Mouse (Mus musculus): ENCODE results near the gene Peli1.

DNA sequence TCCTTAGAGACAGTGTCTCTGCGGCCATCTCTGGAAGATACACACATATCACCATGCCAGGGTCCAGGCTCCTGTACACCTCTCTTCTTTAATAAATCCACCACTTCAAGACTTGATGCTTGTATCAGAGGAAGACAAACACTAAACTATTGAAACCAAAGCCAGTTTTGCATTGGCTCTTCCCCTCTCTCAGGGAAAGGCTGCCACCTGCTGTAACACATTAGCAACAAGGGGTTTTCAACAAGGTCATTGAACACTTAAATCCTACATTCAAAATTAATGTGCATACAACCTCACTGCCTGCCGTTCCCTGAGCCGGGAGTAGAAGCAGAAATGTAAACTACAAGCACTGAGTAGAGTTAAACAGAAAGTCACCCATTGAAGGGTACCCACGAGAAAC lies 87.3 kb downstream of the Peli1 start:
- TF ChIP-seq CTCF (conservative IDR thresholded peaks at IDR 0.05; ENCODE audit: insufficient read depth, insufficient read length, low read depth, low read length): peak; percentile 63
- TF ChIP-seq POLR2A (IDR thresholded peaks at IDR 0.05; ENCODE audit: low read depth, low read length): no peak
